Mouse (Mus musculus) megakaryocyte, embryonic 14.5 days (primary cell): ENCODE measurements around the gene Tecta.

Experiments used
- FLI1 ChIP-seq: IDR thresholded peaks from 2 replicates; pipeline ENCODE4 v1.6.1; 2012; ENCODE audit warnings: low read length, inconsistent platforms, mixed read lengths
- GATA1 ChIP-seq: IDR thresholded peaks from 3 replicates; pipeline ENCODE4 v1.6.1; 2012; ENCODE audit warnings: mixed read lengths, low read length, inconsistent platforms, borderline replicate concordance

DNA sequence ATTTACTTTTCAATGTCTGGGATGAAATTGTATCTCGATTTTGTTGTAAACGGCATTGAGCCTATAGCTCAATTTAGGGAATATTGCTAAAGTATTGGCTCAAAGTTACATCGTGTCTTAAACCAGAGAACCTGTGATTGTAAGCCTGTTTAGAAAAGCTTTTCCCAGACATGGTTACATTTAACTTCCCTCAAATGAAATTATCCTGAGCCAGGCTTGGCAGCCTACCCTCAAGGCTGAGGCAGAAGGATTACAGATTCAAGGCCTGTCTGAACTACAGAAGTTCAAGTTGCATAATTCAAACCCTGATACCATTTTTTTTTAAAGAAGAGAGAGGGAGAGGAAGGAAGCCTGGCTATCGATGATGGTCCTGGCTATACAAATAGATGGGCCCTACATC is 95.8 kb downstream of the Tecta start:
- no peak for TF ChIP-seq GATA1
- TF ChIP-seq FLI1 = no peak
